Mouse (Mus musculus): Measurements from ENCODE around the gene Taar1. TPM values are rescaled to one million over a fixed set of nuclear protein-coding genes. Genes with fewer than 3 reads are reported as not detected.

Taar1 gene
- polyA plus RNA-seq (2012; ENCODE audit: low replicate concordance) = not detected in 2 replicates

GRCm38 (mm10) chr10:23920056-23920455, at the start of gene Taar1:
TSS of gene Taar1 (plus strand) at chr10:23920356.

GRCm38 (mm10) chr10:23894601-23895349, 25.4 kb upstream of the Taar1 start, which contains the start of gene Vnn1:
TSS of gene Vnn1 (plus strand) at chr10:23894688.

GRCm38 (mm10) chr10:23938312-23938711, 18.2 kb downstream of the Taar1 start, which contains the start of gene Taar2:
TSS of gene Taar2 (plus strand) at chr10:23938572.

GRCm38 (mm10) chr10:23949508-23950005, 29.4 kb downstream of the Taar1 start, which contains the start of gene Taar3:
TSS of gene Taar3 (plus strand) at chr10:23949558.

GRCm38 (mm10) chr10:23960444-23960915, 40.3 kb downstream of the Taar1 start, which contains the start of gene Taar4:
TSS of gene Taar4 (plus strand) at chr10:23960494.

GRCm38 (mm10) chr10:23970656-23971165, 50.6 kb downstream of the Taar1 start, which contains the start of gene Taar5:
TSS of gene Taar5 (plus strand) at chr10:23970706.

Other genes starting within 250 kb of the Taar1 start
- 80.2 and 1,134 TPM in 2 replicates for gene Rps12, start 133.1 kb upstream of the Taar1 start, polyA plus RNA-seq (2012; ENCODE audit: low replicate concordance)
- gene Slc18b1, start 123.4 kb upstream of the Taar1 start, polyA plus RNA-seq (2012; ENCODE audit: low replicate concordance) = 1.1 and 2.2 TPM in 2 replicates
- gene Vnn3, start 68.9 kb upstream of the Taar1 start, polyA plus RNA-seq (2012; ENCODE audit: low replicate concordance) = 0.13 TPM in 1 of 2 replicates, not detected in the other
- gene Vnn1, start 25.7 kb upstream of the Taar1 start, polyA plus RNA-seq (2012; ENCODE audit: low replicate concordance) = not detected in 2 replicates
- not detected in 2 replicates for gene Taar2, start 18.2 kb downstream of the Taar1 start, polyA plus RNA-seq (2012; ENCODE audit: low replicate concordance)
- not detected in 2 replicates for gene Taar3, start 29.2 kb downstream of the Taar1 start, polyA plus RNA-seq (2012; ENCODE audit: low replicate concordance)
- gene Taar4, start 40.1 kb downstream of the Taar1 start, polyA plus RNA-seq (2012; ENCODE audit: low replicate concordance) = not detected in 2 replicates
- not detected in 2 replicates for gene Taar5, start 50.4 kb downstream of the Taar1 start, polyA plus RNA-seq (2012; ENCODE audit: low replicate concordance)
- not detected in 2 replicates for gene Taar6, start 65.3 kb downstream of the Taar1 start, polyA plus RNA-seq (2012; ENCODE audit: low replicate concordance)
- not detected in 2 replicates for gene Taar7a, start 73.1 kb downstream of the Taar1 start, polyA plus RNA-seq (2012; ENCODE audit: low replicate concordance)
- not detected in 2 replicates for gene Taar7b, start 79.6 kb downstream of the Taar1 start, polyA plus RNA-seq (2012; ENCODE audit: low replicate concordance)
- not detected in 2 replicates for gene Taar7d, start 106.9 kb downstream of the Taar1 start, polyA plus RNA-seq (2012; ENCODE audit: low replicate concordance)
- gene Taar7e, start 117.3 kb downstream of the Taar1 start, polyA plus RNA-seq (2012; ENCODE audit: low replicate concordance) = not detected in 2 replicates
- gene Taar7f, start 129.2 kb downstream of the Taar1 start, polyA plus RNA-seq (2012; ENCODE audit: low replicate concordance) = not detected in 2 replicates
- not detected in 2 replicates for gene Taar8a, start 156.1 kb downstream of the Taar1 start, polyA plus RNA-seq (2012; ENCODE audit: low replicate concordance)
- gene Taar8b, start 171.9 kb downstream of the Taar1 start, polyA plus RNA-seq (2012; ENCODE audit: low replicate concordance) = not detected in 2 replicates
- not detected in 2 replicates for gene Taar8c, start 181.6 kb downstream of the Taar1 start, polyA plus RNA-seq (2012; ENCODE audit: low replicate concordance)
- gene Taar9, start 189.2 kb downstream of the Taar1 start, polyA plus RNA-seq (2012; ENCODE audit: low replicate concordance) = not detected in 2 replicates
- gene Stx7, start 228.9 kb downstream of the Taar1 start, polyA plus RNA-seq (2012; ENCODE audit: low replicate concordance) = 56.3 and 130 TPM in 2 replicates